Mouse (Mus musculus) adrenal gland, adult 18-20 months (tissue): ENCODE measurements around the gene Nkapd1. TPM values are rescaled to one million over a fixed set of nuclear protein-coding genes. Genes with fewer than 3 reads are reported as not detected.
A peak's percentile ranks its signal among the peaks of the same experiment; 100 is the strongest.

Source experiments
- DNase-seq, 2 experiments: peaks; one replicate each; pipeline ENCODE4 v3.0.0; 2021 to 2022; ENCODE audit warnings: low spot score in 2 of 2
- total RNA-seq, 2 experiments: library from RNA; stranded (reverse); gene quantifications; 1 replicate in 1 of 2; 2 replicates in 1 of 2; pipeline ENCODE4 v1.2.3; 2021

The Nkapd1 gene
- total RNA-seq, 2 experiments from 2014 or later: 24.5 to 25.6 TPM

- DNase-seq: no peak
Observed at GRCm38 (mm10) chr9:50602055-50602845, 15.0 kb downstream of the Nkapd1 start.

- DNase-seq: no peak
Observed at GRCm38 (mm10) chr9:50601536-50601935, 15.7 kb downstream of the Nkapd1 start.

DNA sequence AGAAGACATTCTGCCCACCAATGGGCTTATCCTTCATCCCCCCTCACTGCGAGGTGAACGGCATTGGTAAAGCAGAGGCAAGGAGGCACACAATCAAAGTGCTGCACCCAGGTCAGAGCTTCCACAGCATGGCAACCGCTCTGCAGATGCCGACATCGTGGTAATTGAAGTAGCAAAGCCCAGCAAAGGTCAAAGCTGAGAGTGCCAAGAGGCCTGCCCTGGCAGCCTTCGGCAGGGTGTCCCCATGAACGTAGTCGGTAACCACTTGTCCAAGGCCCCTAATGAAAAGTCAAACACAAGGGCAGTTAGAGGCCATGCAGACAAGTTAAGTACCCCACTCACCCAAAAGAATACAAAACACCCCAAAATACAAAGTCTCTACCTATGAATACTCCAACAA, 20.3 kb downstream of the Nkapd1 start:
- no peak for DNase-seq

DNA sequence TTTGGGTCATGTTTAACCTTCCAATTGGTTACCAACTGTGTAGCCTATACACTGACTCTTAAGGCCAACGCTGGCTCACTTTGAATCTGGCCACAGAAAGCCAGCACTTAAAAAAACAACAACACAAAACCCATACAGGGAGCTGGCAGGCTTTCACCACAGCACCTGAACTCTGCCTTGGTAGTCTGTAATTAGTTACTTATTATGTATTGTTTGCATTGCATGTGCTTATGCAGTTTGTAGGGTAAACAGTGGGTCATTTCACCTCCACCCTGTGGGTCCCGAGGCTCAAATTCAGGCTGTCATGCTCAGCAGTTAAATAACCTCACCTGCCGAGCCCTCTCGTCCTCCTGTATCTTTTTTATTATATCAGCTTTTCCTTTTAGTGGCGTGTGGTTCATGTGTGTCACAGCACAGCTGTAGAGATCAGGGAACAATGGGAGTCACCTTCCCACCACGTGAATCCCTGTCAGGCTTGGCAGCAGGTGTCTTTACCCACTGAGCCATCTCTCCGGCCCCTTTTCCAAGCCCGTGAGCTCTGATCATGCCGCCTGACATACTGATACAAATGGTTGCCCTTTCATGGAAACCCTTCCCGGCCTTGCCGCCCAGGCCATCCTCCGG, 22.4 kb downstream of the Nkapd1 start:
- DNase-seq: no peak

DNA sequence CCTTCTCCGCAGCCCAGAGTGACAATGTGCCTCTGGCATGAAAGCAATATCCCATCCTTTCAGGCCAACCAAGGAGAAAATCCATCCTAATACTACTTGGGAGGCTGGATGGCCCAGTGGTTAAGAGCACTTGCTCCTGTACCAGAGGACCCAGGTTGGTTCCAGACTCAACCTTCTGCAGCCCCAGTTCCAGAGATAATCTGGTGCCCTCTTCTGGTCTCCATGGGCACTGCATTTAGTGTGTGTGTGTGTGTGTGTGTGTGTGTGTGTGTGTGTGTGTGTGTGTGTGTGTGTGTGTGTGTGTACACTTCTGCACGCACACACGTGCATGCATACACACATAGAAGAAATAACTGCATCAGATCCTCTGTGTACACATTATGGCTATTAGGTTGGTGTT, 23.7 kb downstream of the Nkapd1 start:
- DNase-seq: peak; percentile 16 to 40

- no peak for DNase-seq
Observed at GRCm38 (mm10) chr9:50592955-50593354, 24.3 kb downstream of the Nkapd1 start.

DNA sequence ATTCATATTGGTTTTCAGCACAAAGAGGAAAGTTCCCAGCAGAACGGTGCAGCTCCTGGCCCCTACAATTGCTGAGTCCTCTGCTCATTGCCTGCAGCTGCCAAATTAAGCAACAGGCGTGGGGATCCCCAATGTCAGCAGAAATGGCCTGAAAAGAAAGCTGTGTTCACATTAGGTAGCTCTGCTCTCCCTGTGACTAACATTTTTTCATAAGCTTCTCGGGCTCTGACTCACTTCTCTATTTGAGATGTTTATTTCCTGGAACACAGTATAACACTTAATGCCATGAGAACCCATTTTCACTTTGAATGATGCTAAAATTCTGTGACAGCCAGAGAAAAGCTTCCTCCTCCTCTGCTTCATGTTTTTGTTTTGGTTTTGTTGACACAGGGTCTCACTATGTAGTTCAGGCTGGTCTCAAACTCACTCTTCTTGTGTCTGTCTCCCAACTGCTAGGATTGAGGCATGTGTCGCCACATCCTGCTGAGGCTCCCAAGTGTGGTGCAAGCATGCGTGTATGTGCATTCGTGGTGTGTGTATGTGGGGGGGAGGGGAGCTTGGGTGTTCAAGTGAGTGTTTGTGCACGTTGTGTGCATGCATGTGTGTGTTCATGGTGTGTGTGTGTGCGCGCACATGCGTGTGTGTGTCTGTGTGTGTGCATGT, 26.3 kb downstream of the Nkapd1 start:
- DNase-seq: no peak

- no peak for DNase-seq
Observed at GRCm38 (mm10) chr9:50586955-50587354, 30.3 kb downstream of the Nkapd1 start.

DNA sequence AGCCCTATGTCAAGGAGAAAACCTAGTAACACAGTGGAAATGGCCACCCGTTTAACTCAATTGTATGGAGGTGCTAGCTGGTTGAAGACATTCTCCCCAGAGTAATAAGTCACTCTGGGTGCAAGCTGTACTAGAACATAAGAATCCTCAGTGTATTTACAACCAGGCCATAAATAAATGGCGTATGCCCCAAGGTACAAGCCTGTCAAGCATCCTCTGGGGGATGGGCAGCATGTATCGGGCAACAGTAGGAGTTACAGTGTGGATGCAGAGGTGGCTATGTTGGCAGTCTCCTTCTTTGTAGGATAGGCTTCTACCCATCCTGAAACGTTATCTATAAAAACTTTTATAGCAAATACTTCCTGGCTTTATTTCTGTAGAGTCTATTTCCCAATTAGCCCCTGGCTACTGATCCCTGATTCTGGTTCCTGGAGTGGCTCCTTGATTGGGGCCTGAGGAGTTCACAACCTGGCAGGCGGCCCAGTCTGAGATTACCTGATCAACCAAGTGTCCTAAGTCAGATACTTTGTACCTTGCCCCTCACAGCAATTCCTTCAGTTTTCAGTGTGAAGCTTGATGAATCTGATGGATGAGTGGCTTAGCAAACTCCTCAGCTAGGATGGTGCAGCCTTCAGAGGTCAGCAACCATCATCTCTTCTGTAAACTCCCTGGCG, 32.0 kb downstream of the Nkapd1 start:
- DNase-seq: no peak

DNA sequence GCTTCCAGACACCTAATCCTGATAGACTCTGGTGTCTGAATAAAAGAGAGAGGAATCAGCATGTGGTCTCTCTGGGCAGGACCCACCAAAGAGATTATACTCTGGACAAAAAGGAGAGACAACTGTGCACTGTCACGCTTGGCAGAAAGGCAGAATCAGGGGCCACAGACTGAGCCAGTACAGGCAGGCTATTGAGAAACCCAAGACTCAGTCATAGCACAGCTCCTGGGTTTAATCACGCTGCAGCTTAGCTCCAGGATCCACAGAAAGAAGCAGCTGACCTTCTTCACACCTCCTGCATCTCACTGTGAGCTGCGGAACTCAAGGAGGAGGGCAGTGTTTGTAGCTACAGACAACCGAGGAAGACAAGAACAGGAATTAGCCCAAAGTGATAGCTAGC, 36.9 kb downstream of the Nkapd1 start:
- DNase-seq: no peak

- no peak for DNase-seq
Observed at GRCm38 (mm10) chr9:50569599-50570525, 47.4 kb downstream of the Nkapd1 start.

DNA sequence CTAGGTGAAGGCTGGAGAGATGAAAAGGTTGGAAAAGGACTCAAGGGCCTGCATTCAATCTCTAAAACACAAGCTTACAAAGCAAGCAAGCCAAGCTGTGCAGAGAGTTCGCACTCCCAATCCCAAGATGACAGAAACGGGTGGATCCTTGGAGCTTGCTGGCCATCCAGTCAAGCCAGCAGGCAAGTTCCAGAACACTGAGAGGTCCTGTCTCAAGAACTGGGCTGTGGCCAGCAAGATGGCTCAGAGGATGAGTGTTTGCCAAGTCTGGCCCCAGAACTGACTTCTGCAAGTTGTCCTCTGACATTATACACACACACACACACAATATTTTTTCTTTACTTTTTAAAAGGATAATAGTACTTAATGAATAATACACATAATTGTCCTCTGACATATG, 49.4 kb downstream of the Nkapd1 start:
- no peak for DNase-seq

DNA sequence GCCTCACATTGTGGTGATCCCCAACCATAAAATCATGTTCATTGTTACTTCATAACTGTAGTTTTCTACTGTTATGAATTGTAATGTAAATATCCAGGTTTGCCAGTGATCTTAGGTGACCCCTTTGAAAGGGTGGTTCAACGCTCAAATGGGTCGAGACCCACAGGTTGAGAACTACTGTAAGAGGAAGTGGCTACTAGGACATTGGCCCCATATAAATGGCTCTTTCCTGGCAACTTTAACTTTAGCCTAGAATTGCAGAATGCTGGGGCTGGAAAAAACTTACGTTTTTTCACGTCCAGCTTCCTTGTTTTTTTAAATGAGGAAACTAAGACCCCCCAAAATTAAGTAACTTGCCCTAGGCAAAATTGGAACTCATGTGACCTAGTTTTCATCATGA, 49.9 kb downstream of the Nkapd1 start:
- DNase-seq: no peak

- no peak for DNase-seq
Observed at GRCm38 (mm10) chr9:50565940-50566339, 51.3 kb downstream of the Nkapd1 start.

GRCm38 (mm10) chr9:50565173-50565572, 52.1 kb downstream of the Nkapd1 start:
- DNase-seq: no peak

DNA sequence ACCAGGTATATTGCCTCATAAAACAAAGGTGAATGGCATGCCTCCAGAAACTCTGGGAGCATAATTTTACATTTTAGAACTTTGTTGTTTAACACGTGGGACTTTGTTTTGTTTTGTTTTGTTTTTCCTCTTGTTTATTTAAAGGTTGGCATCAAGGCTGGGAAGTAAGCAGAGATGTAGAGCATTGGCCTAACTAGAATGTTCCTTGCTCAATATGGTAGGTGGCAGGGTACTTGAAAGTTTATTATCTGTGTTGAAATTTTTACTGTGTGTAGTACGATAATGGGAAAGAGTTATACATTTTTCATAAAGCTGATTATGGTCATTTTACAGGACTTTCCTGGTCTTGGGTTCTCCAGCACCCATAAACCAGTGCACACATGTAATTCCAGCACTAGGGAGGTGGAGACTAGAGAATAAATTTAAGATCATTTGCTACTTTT, 55.3 kb downstream of the Nkapd1 start:
- no peak for DNase-seq

GRCm38 (mm10) chr9:50561145-50561917, 55.9 kb downstream of the Nkapd1 start, which contains the start of gene Tex12:
Gene Tex12 (minus strand): TSS chr9:50561325.
- no peak for DNase-seq
